Mouse (Mus musculus) ES-Bruce4 (cell line): ENCODE results near the gene Ufc1.

Source experiments
- CTCF ChIP-seq: IDR thresholded peaks from one replicate; pipeline ENCODE4 v1.8.1; 2011; ENCODE audit warnings: low read depth, low read length
- POLR2A ChIP-seq: IDR thresholded peaks from one replicate; pipeline ENCODE4 v1.8.1; 2011; ENCODE audit warnings: low read length; ENCODE audit not compliant: insufficient read depth

DNA sequence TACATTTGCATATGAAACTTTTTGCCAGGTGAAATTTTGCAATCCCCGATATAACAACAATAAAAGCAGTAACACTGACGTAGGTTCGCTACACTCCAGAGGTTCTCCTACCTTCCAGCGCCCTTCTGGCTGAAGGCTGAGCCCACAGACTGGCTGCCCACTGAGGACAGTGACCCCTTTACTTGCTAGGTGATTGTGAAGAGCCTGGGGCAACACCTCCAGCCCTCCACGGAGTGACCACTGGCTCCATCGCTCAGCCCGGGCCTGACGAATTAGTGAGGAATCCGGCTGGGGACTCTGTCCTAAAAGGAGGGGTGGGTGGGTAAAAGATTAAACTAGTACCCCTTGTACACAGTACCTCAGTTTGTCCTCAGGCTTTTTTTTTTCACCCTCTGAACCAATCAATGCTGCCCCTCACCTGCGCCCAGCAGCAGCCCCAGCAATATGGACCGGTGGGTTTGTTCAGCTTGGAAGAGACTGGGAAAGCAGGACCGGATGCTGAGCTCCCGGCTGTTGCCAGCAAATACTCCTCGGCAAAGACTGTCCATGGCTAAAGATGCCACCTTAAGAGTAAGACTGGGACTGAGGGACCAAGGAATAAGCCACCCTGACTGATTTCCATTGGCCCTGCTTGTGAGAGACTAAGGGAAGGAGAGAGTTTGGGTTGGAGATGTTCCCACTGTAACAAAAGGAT lies 15.7 kb downstream of the Ufc1 start:
- TF ChIP-seq CTCF (no peak), POLR2A (no peak)
